In the genomic region with DNA sequence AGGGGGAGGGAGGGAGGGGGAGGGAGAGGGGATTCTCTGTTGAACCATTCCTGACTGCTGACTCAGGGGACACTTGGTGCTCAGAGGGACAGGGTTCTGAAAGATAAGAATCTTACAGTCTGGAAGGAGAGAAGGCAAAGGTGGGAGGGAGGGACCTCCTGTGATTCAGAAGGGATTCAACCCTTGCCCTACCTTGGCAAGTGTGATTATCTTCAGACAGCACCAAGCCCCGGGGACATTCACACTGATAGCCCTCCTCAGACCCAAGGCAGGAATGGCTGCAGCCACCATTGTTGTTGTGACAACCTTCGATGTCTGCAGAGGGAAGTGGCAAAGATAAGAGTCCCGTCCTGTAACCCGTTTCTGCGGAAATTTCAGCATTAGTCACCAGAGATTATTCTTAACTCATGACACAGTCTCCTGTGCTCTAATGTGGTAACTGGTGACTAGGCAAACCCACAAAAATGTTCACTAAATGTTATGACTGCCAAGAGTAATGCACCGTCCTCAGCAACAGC, we compare ENCODE assay signal across 13 mouse cellular contexts. TPM values are rescaled to one million over a fixed set of nuclear protein-coding genes. Genes with fewer than 3 reads are reported as not detected.
A peak's percentile ranks its signal among the peaks of the same experiment; 100 is the strongest.
DNase-seq lines count a peak whose midpoint lies in the region; ATAC-seq and TF ChIP-seq lines count a peak whose summit lies in the region.
"Had no signal": no experiment of that assay in that cellular context is flagged by ENCODE, and none has a peak within 500 bp of the region (broad histone marks: within the 10 kb centered on the region; RNA-seq: fewer than 3 reads in every experiment).

No protein-coding gene starts in this region.

- no peak for TF ChIP-seq CTCF in heart, postnatal 0 days (IDR thresholded peaks at IDR 0.05; ENCODE audit: low read depth)

- H3K27ac ChIP-seq in heart, postnatal 0 days (ENCODE audit: low read depth) = peak overlapping the region; percentile 26
- H3K27ac ChIP-seq: neural tube, embryonic 12.5 days had no signal

- H3K9me3 ChIP-seq in heart, postnatal 0 days (replicated peaks; ENCODE audit: control insufficient read depth, low read length) = no peaks in the 10 kb centered on the region
- H3K9me3 ChIP-seq: neural tube, embryonic 12.5 days had no signal

- no peaks in the 10 kb centered on the region for H3K27me3 ChIP-seq in heart, postnatal 0 days (ENCODE audit: control insufficient read depth, insufficient read depth, low read length)
- H3K27me3 ChIP-seq: neural tube, embryonic 12.5 days had no signal

- 0 out of 2 replicates have a peak, but pooled peaks cover 4% of the 10 kb centered on the region for H3K4me1 ChIP-seq in heart, postnatal 0 days (ENCODE audit: control insufficient read depth, insufficient read depth)

- WGBS in heart, postnatal 0 days = 15% methylated on average over 6 of the region's 6 CpGs

- ATAC-seq in heart, postnatal 0 days (ENCODE audit: insufficient read depth, low read depth) = peak; percentile 45

- no peaks in the 10 kb centered on the region for H3K36me3 ChIP-seq in heart, postnatal 0 days (replicated peaks; ENCODE audit: control insufficient read depth, insufficient read depth, low read length)
- H3K36me3 ChIP-seq: neural tube, embryonic 12.5 days had no signal

- no peak overlapping the region for H3K4me3 ChIP-seq in heart, postnatal 0 days (ENCODE audit: low read depth, low read length)
- H3K4me3 ChIP-seq: neural tube, embryonic 12.5 days had no signal

- peak; percentile 34 for DNase-seq in heart, postnatal 0 days (ENCODE audit: low spot score)
- no peak for DNase-seq in heart, postnatal 4 days
- peak; percentile 85 for DNase-seq in MEL-GATA-1-ER (ENCODE audit: extremely low read depth, low read depth)
- DNase-seq in induced T-regulatory cell, adult 2 months (ENCODE audit: low read depth) = peak; percentile 84
- DNase-seq in natural killer cell, adult 2 months (ENCODE audit: low spot score in 2 of 2) = peak; percentile 2 to 38
- DNase-seq in thymus, postnatal 36 days = no peak
- DNase-seq in left cerebral cortex, postnatal 10 days (ENCODE audit: extremely low spot score in 1 of 2, low spot score in 2 of 2) = no peak
- no peak for DNase-seq in layer of hippocampus, postnatal 25 days (ENCODE audit: extremely low spot score in 1 of 2, low spot score in 1 of 2)
- DNase-seq: kidney, adult 9 months; thymus, adult 2 months had no signal

- no peak for TF ChIP-seq EP300 in heart, postnatal 0 days (IDR thresholded peaks at IDR 0.05; ENCODE audit: low read depth)

- intact Hi-C loops in left cerebral cortex, postnatal 10 days (cut with DNase I) = no loop called here

- H3K4me2 ChIP-seq in heart, postnatal 0 days (ENCODE audit: low read depth, low read length) = no peak overlapping the region
- H3K4me2 ChIP-seq: neural tube, embryonic 12.5 days had no signal

- no peak overlapping the region for H3K9ac ChIP-seq in heart, postnatal 0 days (replicated peaks; ENCODE audit: low read depth, low read length)
- H3K9ac ChIP-seq: neural tube, embryonic 12.5 days had no signal

RNA-seq across cellular contexts. Expression of gene Oit3, which starts 10.8 kb away (rescaled TPM):
- total RNA-seq in heart, postnatal 0 days (2014; rRNA removed; ENCODE audit: low replicate concordance) = 6.3 and 8.2 TPM in 2 replicates
- polyA plus RNA-seq in heart, postnatal 0 days (2015; fragmentation: Nextera tagmentation; extraction: Ambion mirVana) = 3.0 and 3.2 TPM in 2 replicates
- total RNA-seq in heart, postnatal 4 days (2021) = under 1 TPM; 0.79 to 0.99 TPM
- total RNA-seq in left cerebral cortex, postnatal 10 days (2021) = under 1 TPM in 1 of 2 experiments, not detected in 1; 0.20 TPM
- total RNA-seq in layer of hippocampus, postnatal 25 days (2021) = under 1 TPM in 1 of 2 experiments, not detected in 1; 0.16 TPM

RNA-seq across cellular contexts. Expression of gene Pla2g12b, which starts 27.3 kb away (rescaled TPM):
- not detected in 2 replicates for total RNA-seq in heart, postnatal 0 days (2014; rRNA removed; ENCODE audit: low replicate concordance)
- polyA plus RNA-seq in heart, postnatal 0 days (2015; fragmentation: Nextera tagmentation; extraction: Ambion mirVana) = 0.20 and 0.29 TPM in 2 replicates
- total RNA-seq in heart, postnatal 4 days (2021) = under 1 TPM; 0.25 to 0.41 TPM
- not detected for total RNA-seq in left cerebral cortex, postnatal 10 days (2021)
- not detected for total RNA-seq in layer of hippocampus, postnatal 25 days (2021)
- polyA plus RNA-seq: brain, embryonic 14.5 days; limb, embryonic 11.5 days; neural tube, embryonic 12.5 days; thymus, adult 2 months had no signal

RNA-seq across cellular contexts. Expression of gene Gm10273, which starts 35.3 kb away (rescaled TPM):
- total RNA-seq in heart, postnatal 0 days (2014; rRNA removed; ENCODE audit: low replicate concordance) = 11.7 and 19.2 TPM in 2 replicates
- polyA plus RNA-seq in heart, postnatal 0 days (2015; fragmentation: Nextera tagmentation; extraction: Ambion mirVana) = 9.5 and 11.8 TPM in 2 replicates
- total RNA-seq in heart, postnatal 4 days (2021) = 100 to 1,000 TPM; 134 to 144 TPM
- total RNA-seq in left cerebral cortex, postnatal 10 days (2021) = 10 to 100 TPM; 43.2 to 57.6 TPM
- total RNA-seq in layer of hippocampus, postnatal 25 days (2021) = 10 to 100 TPM; 36.5 to 39.6 TPM

Comparison
In these comparisons a context has a peak if more than half of its experiments do, and no peak if none do; other contexts are left out.
1. DNase-seq: peak in heart, postnatal 0 days (single experiment), MEL-GATA-1-ER (single experiment), induced T-regulatory cell, adult 2 months (single experiment) and natural killer cell, adult 2 months (2 of 2); none in heart, postnatal 4 days (single experiment), thymus, postnatal 36 days (0 of 2), left cerebral cortex, postnatal 10 days (0 of 2) and layer of hippocampus, postnatal 25 days (0 of 2).